Mouse (Mus musculus) liver, embryonic 12.5 days (tissue): ENCODE measurements around the gene Clca4b. TPM values are rescaled to one million over a fixed set of nuclear protein-coding genes. Genes with fewer than 3 reads are reported as not detected.
A peak's percentile ranks its signal among the peaks of the same experiment; 100 is the strongest.
"Not testable (repeated sequence)": the region's sequence is repeated elsewhere in the genome, so short reads cannot be mapped to it uniquely, and the experiment has no call there.

Experiments
- ATAC-seq: fragments of 200-750 bp; cut with Nextera tagmentation; 2 replicates; pipeline ENCODE4 v1.8.0; 2017; ENCODE audit warnings: moderate number of reproducible peaks, mild to moderate bottlenecking, moderate library complexity
- H3K27ac ChIP-seq: fragments of 300-500 bp; sonication (generic); 2 replicates; pipeline ENCODE4 v1.5.1; 2016; ENCODE audit warnings: mild to moderate bottlenecking
- H3K27me3 ChIP-seq: fragments of 300-500 bp; sonication (generic); replicated peaks from 2 replicates; pipeline ENCODE4 v1.6.1; 2016; ENCODE audit warnings: mild to moderate bottlenecking, moderate library complexity
- H3K36me3 ChIP-seq: fragments of 300-500 bp; sonication (generic); 2 replicates; pipeline ENCODE4 v1.6.1; 2016; ENCODE audit warnings: mild to moderate bottlenecking, moderate library complexity
- H3K4me1 ChIP-seq: fragments of 300-500 bp; sonication (generic); 2 replicates; pipeline ENCODE4 v1.6.1; 2016
- H3K4me2 ChIP-seq: fragments of 300-500 bp; sonication (generic); 2 replicates; pipeline ENCODE4 v1.6.1; 2016; ENCODE audit warnings: mild to moderate bottlenecking, moderate library complexity
- H3K4me3 ChIP-seq: fragments of 300-500 bp; sonication (generic); 2 replicates; pipeline ENCODE4 v1.5.1; 2016; ENCODE audit warnings: mild to moderate bottlenecking, moderate library complexity
- H3K9ac ChIP-seq: fragments of 300-500 bp; sonication (generic); 2 replicates; pipeline ENCODE4 v1.6.1; 2016; ENCODE audit warnings: mild to moderate bottlenecking, moderate library complexity
- H3K9me3 ChIP-seq: fragments of 300-500 bp; sonication (generic); replicated peaks from 2 replicates; pipeline ENCODE4 v1.6.1; 2016; ENCODE audit warnings: mild to moderate bottlenecking, moderate library complexity
- WGBS: fragments of 180-500 bp; shearing (Covaris S2); methylation state at CpG from one replicate; pipeline ENCODE4 v1.1.7; 2016; ENCODE audit not compliant: insufficient replicate concordance; 5-methylcytosine and 5-hydroxymethylcytosine counted together
- polyA plus RNA-seq: library from polyadenylated mRNA; unstranded; fragments of >200 nt; fragmentation: Nextera tagmentation; extraction: Ambion mirVana; gene quantifications from 2 replicates; pipeline ENCODE4 v1.2.1, GENCODE M21; 2016

Gene Clca4b
- polyA plus RNA-seq: not detected in 2 replicates

DNA sequence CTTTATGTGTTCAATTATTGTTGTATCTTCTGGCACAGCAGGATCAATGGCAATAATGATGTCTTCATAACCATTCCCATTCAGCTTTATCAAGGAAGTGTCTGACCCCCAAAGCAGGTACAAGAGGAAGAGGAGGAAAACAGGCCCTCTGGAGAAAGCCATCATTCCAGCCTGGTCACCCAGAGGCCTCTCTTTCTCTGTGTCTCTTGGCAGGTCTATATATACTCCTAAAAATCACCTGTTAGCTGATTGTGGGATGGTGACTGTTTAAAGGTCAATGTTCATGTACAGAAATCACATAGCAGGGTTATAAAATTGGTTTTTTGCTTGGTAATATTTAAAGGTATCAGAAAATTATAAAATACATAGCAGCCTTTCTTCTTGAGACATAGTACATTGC lies at the start of gene Clca4b:
Clca4b (minus strand) TSS at position 195 of the 400 bp plus-strand sequence.
- no peak within 1 kb of the TSS for H3K4me3 ChIP-seq
- H3K9ac ChIP-seq: no peak within 1 kb of the TSS
- H3K4me2 ChIP-seq: no peak within 1 kb of the TSS
- H3K36me3 ChIP-seq: no peaks in the 10 kb centered on the region
- H3K4me1 ChIP-seq: no peaks in the 10 kb centered on the region
- H3K27ac ChIP-seq: no peak within 1 kb of the TSS
- no peaks in the 10 kb centered on the region for H3K9me3 ChIP-seq
- H3K27me3 ChIP-seq: no peaks in the 10 kb centered on the region
- no peak for ATAC-seq

- ATAC-seq: no peak
- H3K4me2 ChIP-seq: no peak overlapping the region
- no peak overlapping the region for H3K27ac ChIP-seq
- H3K9me3 ChIP-seq: no peaks in the 10 kb centered on the region
- no peak overlapping the region for H3K9ac ChIP-seq
- 69% methylated on average over 6 of the region's 6 CpGs for WGBS
- no peak overlapping the region for H3K4me3 ChIP-seq
- no peaks in the 10 kb centered on the region for H3K4me1 ChIP-seq
- no peaks in the 10 kb centered on the region for H3K27me3 ChIP-seq
- H3K36me3 ChIP-seq: no peaks in the 10 kb centered on the region
Measured at GRCm38 (mm10) chr3:144980551-144980950, 48.2 kb upstream of the Clca4b start.

DNA sequence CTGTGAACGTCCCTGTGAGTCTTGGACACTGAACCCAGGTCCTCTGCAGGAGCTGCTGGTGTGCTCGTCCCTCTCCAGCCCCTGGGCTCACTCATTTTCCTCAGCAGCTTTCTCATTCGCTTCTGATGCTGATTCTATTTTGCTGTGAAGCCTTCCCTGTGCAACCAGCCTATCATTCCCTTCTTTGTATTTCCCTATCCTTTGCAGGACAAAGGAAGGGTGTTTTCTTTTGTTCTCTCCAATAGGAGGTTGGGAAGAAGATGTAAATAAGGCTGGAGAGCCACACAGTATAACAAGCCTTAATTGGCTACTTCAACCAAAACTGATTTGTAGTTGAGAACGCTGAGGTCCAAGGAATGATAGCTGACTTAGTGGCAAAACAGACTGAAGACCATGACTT lies 45.3 kb upstream of the Clca4b start:
- no peaks in the 10 kb centered on the region for H3K27me3 ChIP-seq
- no peak for ATAC-seq
- no peak overlapping the region for H3K27ac ChIP-seq
- H3K36me3 ChIP-seq: no peaks in the 10 kb centered on the region
- 39% methylated on average over 4 of the region's 4 CpGs for WGBS
- no peak overlapping the region for H3K9ac ChIP-seq
- H3K9me3 ChIP-seq: no peaks in the 10 kb centered on the region
- H3K4me1 ChIP-seq: no peaks in the 10 kb centered on the region
- no peak overlapping the region for H3K4me2 ChIP-seq
- no peak overlapping the region for H3K4me3 ChIP-seq

GRCm38 (mm10) chr3:144976091-144976490 lies 43.8 kb upstream of the Clca4b start:
- Histone ChIP-seq H3K27me3 (no peaks in the 10 kb centered on the region), H3K9ac (no peak overlapping the region), H3K4me2 (no peak overlapping the region), H3K4me3 (no peak overlapping the region), H3K27ac (no peak overlapping the region), H3K4me1 (no peaks in the 10 kb centered on the region), H3K36me3 (no peaks in the 10 kb centered on the region), H3K9me3 (no peaks in the 10 kb centered on the region)
- no peak for ATAC-seq
- 54% methylated on average over 1 of the region's 1 CpGs for WGBS

- Histone ChIP-seq H3K4me3 (no peak within 1 kb of the TSS), H3K9ac (no peak within 1 kb of the TSS), H3K4me2 (no peak within 1 kb of the TSS), H3K4me1 (no peaks in the 10 kb centered on the region), H3K27me3 (no peaks in the 10 kb centered on the region), H3K27ac (no peak within 1 kb of the TSS), H3K9me3 (no peaks in the 10 kb centered on the region), H3K36me3 (no peaks in the 10 kb centered on the region)
- ATAC-seq: no peak
Measured at GRCm38 (mm10) chr3:144974945-144975344, 42.6 kb upstream of the Clca4b start, which contains the start of gene Clca4a. Clca4a (minus strand) TSS chr3:144975045.

- WGBS: 66% methylated on average over 9 of the region's 9 CpGs
- no peak overlapping the region for H3K27ac ChIP-seq
- H3K27me3 ChIP-seq: no peaks in the 10 kb centered on the region
- no peak overlapping the region for H3K4me2 ChIP-seq
- H3K4me1 ChIP-seq: no peaks in the 10 kb centered on the region
- ATAC-seq: no peak
- no peaks in the 10 kb centered on the region for H3K9me3 ChIP-seq
- H3K36me3 ChIP-seq: no peaks in the 10 kb centered on the region
- no peak overlapping the region for H3K9ac ChIP-seq
- no peak overlapping the region for H3K4me3 ChIP-seq
Measured at GRCm38 (mm10) chr3:144971553-144972270, 39.4 kb upstream of the Clca4b start.

DNA sequence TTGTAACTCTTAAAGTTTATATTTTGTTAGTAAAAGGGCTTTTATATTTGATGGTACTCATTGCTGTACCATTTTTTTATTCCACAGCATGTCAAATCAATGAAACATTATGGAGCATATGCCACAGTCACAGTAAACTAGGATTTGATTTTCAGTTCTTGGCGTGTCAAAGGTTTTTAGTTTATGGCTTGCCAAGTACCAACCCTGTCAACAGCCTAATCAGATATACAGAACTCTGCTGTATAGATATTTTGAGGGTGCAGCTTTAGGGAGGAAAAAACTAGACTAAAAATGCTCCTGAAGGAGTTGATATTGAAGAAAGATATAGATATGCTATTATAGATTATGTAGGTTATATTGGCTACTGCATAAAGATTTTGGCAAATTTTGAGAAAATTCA lies 37.4 kb upstream of the Clca4b start:
- Histone ChIP-seq H3K4me3 (no peak overlapping the region), H3K27ac (no peak overlapping the region)

GRCm38 (mm10) chr3:144966074-144966473 lies 33.7 kb upstream of the Clca4b start:
- no peaks in the 10 kb centered on the region for H3K27me3 ChIP-seq
- ATAC-seq: no peak
- WGBS: 48% methylated on average over 4 of the region's 4 CpGs

More for the DNA sequence above, 37.4 kb upstream of the Clca4b start:
- WGBS: 55% methylated on average over 1 of the region's 1 CpGs
- no peak for ATAC-seq
- Histone ChIP-seq H3K27me3 (no peaks in the 10 kb centered on the region), H3K36me3 (no peaks in the 10 kb centered on the region), H3K9ac (no peak overlapping the region), H3K4me1 (no peaks in the 10 kb centered on the region), H3K9me3 (no peaks in the 10 kb centered on the region), H3K4me2 (no peak overlapping the region)

DNA sequence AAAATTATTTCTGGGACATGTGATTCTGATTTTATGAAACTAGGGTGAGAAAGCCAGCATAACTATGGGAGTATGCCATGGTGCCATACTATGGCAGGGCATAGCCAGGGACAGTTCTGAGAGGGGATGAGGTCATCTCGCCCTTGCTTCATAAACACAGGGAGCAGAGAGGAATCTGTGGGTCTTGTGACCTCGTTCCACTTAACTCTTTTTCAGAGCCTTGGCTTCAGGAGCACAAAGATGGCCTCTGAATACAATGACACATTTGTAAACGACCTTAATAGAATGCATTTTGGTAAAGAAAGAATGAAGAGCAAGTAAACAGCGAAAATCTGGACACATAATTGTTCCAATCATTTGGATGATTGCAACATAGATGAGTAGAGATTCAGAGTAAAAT lies 18.5 kb upstream of the Clca4b start:
- Histone ChIP-seq H3K9me3 (no peaks in the 10 kb centered on the region), H3K4me2 (no peak overlapping the region), H3K9ac (no peak overlapping the region), H3K4me1 (no peaks in the 10 kb centered on the region), H3K36me3 (no peaks in the 10 kb centered on the region), H3K4me3 (no peak overlapping the region), H3K27ac (no peak overlapping the region), H3K27me3 (no peaks in the 10 kb centered on the region)
- WGBS: 55% methylated on average over 4 of the region's 4 CpGs
- no peak for ATAC-seq

More at GRCm38 (mm10) chr3:144966074-144966473, 33.7 kb upstream of the Clca4b start:
- no peaks in the 10 kb centered on the region for H3K9me3 ChIP-seq
- H3K9ac ChIP-seq: no peak overlapping the region
- no peak overlapping the region for H3K4me2 ChIP-seq
- H3K36me3 ChIP-seq: no peaks in the 10 kb centered on the region
- H3K4me3 ChIP-seq: no peak overlapping the region
- H3K27ac ChIP-seq: no peak overlapping the region
- H3K4me1 ChIP-seq: no peaks in the 10 kb centered on the region

DNA sequence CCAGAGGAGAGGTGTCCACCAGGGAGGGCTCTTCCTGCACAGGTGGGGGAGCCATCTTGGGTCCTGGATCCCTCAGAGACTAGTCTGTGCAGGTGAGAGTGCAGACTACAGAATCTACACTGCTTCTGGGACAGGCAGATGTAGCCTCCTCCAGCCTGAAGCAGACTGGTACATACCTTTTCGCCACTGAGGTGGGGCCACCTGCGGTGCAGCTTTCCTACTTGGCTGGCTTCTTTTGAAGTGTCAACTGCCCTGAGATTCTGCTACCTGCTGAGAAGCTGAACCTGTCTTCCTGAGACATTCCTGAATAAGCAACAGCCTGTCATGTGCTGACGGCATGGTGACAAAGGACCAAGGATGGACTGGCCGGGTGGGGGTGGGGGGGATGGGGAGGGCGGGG lies 15.0 kb upstream of the Clca4b start:
- not testable (repeated sequence) for ATAC-seq, H3K27me3 ChIP-seq, H3K36me3 ChIP-seq, H3K4me3 ChIP-seq, H3K4me2 ChIP-seq, H3K4me1 ChIP-seq, H3K27ac ChIP-seq, H3K9ac ChIP-seq, H3K9me3 ChIP-seq
- WGBS: 48% methylated on average over 5 of the region's 5 CpGs

DNA sequence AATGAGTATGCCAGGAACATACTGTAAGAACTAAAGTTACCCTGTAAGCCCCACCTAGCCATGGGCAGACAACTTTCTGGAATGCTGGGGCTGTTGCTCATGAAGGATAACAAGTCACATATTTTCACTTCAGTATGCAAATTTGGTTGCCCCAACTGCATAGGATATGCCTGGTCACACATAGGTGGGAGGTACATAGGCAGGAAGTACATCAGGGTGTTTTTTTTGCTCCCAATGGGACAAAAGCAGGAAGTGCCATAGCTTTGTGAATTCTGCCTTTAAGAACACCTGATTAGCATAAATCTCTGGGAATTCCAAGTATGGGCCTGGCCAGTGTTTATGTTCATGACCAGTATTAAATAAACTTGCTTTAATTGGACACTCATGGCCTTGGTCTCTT lies 1.3 kb upstream of the Clca4b start:
- H3K36me3 ChIP-seq, ATAC-seq, H3K27me3 ChIP-seq, H3K4me1 ChIP-seq, H3K4me3 ChIP-seq, H3K9ac ChIP-seq, H3K9me3 ChIP-seq, H3K27ac ChIP-seq, H3K4me2 ChIP-seq: not testable (repeated sequence)

GRCm38 (mm10) chr3:144933011-144933491 lies 722 bp upstream of the Clca4b start:
- H3K9me3 ChIP-seq: no peaks in the 10 kb centered on the region
- H3K27me3 ChIP-seq: no peaks in the 10 kb centered on the region
- H3K4me3 ChIP-seq: no peak overlapping the region
- H3K4me1 ChIP-seq: no peaks in the 10 kb centered on the region
- 0 out of 2 replicates have a peak, but pooled peaks have one; percentile 13 for ATAC-seq
- WGBS: 47% methylated on average over 1 of the region's 1 CpGs
- H3K27ac ChIP-seq: no peak overlapping the region
- H3K4me2 ChIP-seq: no peak overlapping the region
- H3K36me3 ChIP-seq: no peaks in the 10 kb centered on the region
- H3K9ac ChIP-seq: no peak overlapping the region

- no peak for ATAC-seq
- Histone ChIP-seq H3K9me3 (no peaks in the 10 kb centered on the region), H3K36me3 (no peaks in the 10 kb centered on the region), H3K4me1 (no peaks in the 10 kb centered on the region), H3K4me2 (no peak overlapping the region), H3K27ac (no peak overlapping the region), H3K27me3 (no peaks in the 10 kb centered on the region), H3K9ac (no peak overlapping the region), H3K4me3 (no peak overlapping the region)
- WGBS: 78% methylated on average over 2 of the region's 2 CpGs
Measured at GRCm38 (mm10) chr3:144914014-144914413, 18.3 kb downstream of the Clca4b start.
